In genomic region chr2:141711785-141712184, GRCm38 (mm10) we compare ENCODE assay signal across 23 mouse cellular contexts.
DNase-seq lines count a peak whose midpoint lies in the region; ATAC-seq lines count a peak whose summit lies in the region.
"Had no signal": no experiment of that assay in that cellular context is flagged by ENCODE, and none has a peak within 500 bp of the region (broad histone marks: within the 10 kb centered on the region; RNA-seq: fewer than 3 reads in every experiment).

No protein-coding gene starts in this region.

- ATAC-seq in embryonic facial prominence, embryonic 14.5 days (ENCODE audit: low read depth), result peak; percentile 58; the same call in 1 of the 2 replicates
- no peak for ATAC-seq in forebrain, embryonic 15.5 days (replicated peaks)
- no peak; the same call in 1 of the 2 replicates for ATAC-seq in neural tube, embryonic 15.5 days (ENCODE audit: low FRiP score)
- ATAC-seq: activated CD4-positive, CD25-positive, alpha-beta regulatory T cell, adult 4 months; hindbrain, postnatal 0 days; Patski had no signal

- H3K4me1 ChIP-seq in embryonic facial prominence, embryonic 14.5 days (ENCODE audit: control insufficient read depth, insufficient read depth, low read length), result no peaks in the 10 kb centered on the region
- H3K4me1 ChIP-seq in embryonic facial prominence, embryonic 10.5 days, result no peaks in the 10 kb centered on the region
- peaks cover 8% of the 10 kb centered on the region; the same call in 1 of the 2 replicates for H3K4me1 ChIP-seq in forebrain, embryonic 15.5 days
- no peaks in the 10 kb centered on the region for H3K4me1 ChIP-seq in neural tube, embryonic 15.5 days
- H3K4me1 ChIP-seq: embryonic facial prominence, embryonic 15.5 days; heart, embryonic 15.5 days had no signal

- no peak overlapping the region for H3K9ac ChIP-seq in embryonic facial prominence, embryonic 14.5 days (ENCODE audit: low read depth, low read length)
- no peak overlapping the region for H3K9ac ChIP-seq in forebrain, embryonic 15.5 days (replicated peaks)
- no peak overlapping the region for H3K9ac ChIP-seq in neural tube, embryonic 15.5 days (replicated peaks)
- H3K9ac ChIP-seq: embryonic facial prominence, embryonic 15.5 days; heart, embryonic 15.5 days; hindbrain, embryonic 13.5 days had no signal

- no peak overlapping the region for H3K4me2 ChIP-seq in embryonic facial prominence, embryonic 14.5 days (ENCODE audit: low read depth, low read length)
- no peak overlapping the region for H3K4me2 ChIP-seq in forebrain, embryonic 15.5 days (replicated peaks)
- H3K4me2 ChIP-seq in neural tube, embryonic 15.5 days, result no peak overlapping the region
- H3K4me2 ChIP-seq: embryonic facial prominence, embryonic 15.5 days; heart, embryonic 11.5 days; heart, embryonic 15.5 days; hindbrain, embryonic 13.5 days had no signal

- WGBS in embryonic facial prominence, embryonic 14.5 days, result 85% methylated on average over 2 of the region's 2 CpGs
- 84% methylated on average over 2 of the region's 2 CpGs for WGBS in embryonic facial prominence, embryonic 10.5 days
- WGBS in forebrain, embryonic 15.5 days, result 18% methylated on average over 2 of the region's 2 CpGs
- WGBS in neural tube, embryonic 15.5 days, result 30% methylated on average over 2 of the region's 2 CpGs

- no peaks in the 10 kb centered on the region for H3K9me3 ChIP-seq in embryonic facial prominence, embryonic 14.5 days (ENCODE audit: control insufficient read depth, low read length)
- H3K9me3 ChIP-seq in embryonic facial prominence, embryonic 10.5 days, result no peaks in the 10 kb centered on the region
- H3K9me3 ChIP-seq in forebrain, embryonic 15.5 days, result no peaks in the 10 kb centered on the region
- no peaks in the 10 kb centered on the region for H3K9me3 ChIP-seq in neural tube, embryonic 15.5 days (replicated peaks)
- H3K9me3 ChIP-seq: embryonic facial prominence, embryonic 15.5 days; heart, embryonic 15.5 days; hindbrain, embryonic 13.5 days had no signal

- no peak overlapping the region for H3K4me3 ChIP-seq in embryonic facial prominence, embryonic 14.5 days (ENCODE audit: low read depth, low read length)
- no peak overlapping the region for H3K4me3 ChIP-seq in embryonic facial prominence, embryonic 10.5 days
- H3K4me3 ChIP-seq in forebrain, embryonic 15.5 days, result no peak overlapping the region
- no peak overlapping the region for H3K4me3 ChIP-seq in neural tube, embryonic 15.5 days (replicated peaks)
- H3K4me3 ChIP-seq: embryonic facial prominence, embryonic 15.5 days; erythroblast, embryonic 14.5 days; heart, embryonic 15.5 days; hindbrain, embryonic 13.5 days had no signal

- intact Hi-C loops in gastrocnemius, postnatal 14 days (cut with DNase I; ENCODE audit: low total_unique reads), result no loop called here

- DNase-seq in embryonic facial prominence, embryonic 14.5 days (ENCODE audit: low spot score), result no peak
- no peak for DNase-seq in embryonic facial prominence, embryonic 10.5 days (ENCODE audit: low spot score)
- DNase-seq in Muller cell, postnatal 12 days (ENCODE audit: inconsistent ontology term), result peak; percentile 52
- no peak for DNase-seq in spleen, postnatal 14 days (ENCODE audit: low spot score in 2 of 2)
- DNase-seq in gastrocnemius, postnatal 14 days, result no peak
- DNase-seq: adrenal gland, adult 2 months; adrenal gland, postnatal 25 days; cerebellum, adult 18-20 months; cerebellum, adult 9-11 months; cerebellum, postnatal 36 days; heart, adult 18-20 months; heart, postnatal 14 days; kidney, adult 11 months had no signal

- H3K27ac ChIP-seq in embryonic facial prominence, embryonic 14.5 days (replicated peaks; ENCODE audit: low read depth, low read length), result no peak overlapping the region
- no peak overlapping the region for H3K27ac ChIP-seq in embryonic facial prominence, embryonic 10.5 days (replicated peaks)
- H3K27ac ChIP-seq in forebrain, embryonic 15.5 days (replicated peaks), result peak overlapping the region; percentile 50; the same call in 1 of the 2 replicates
- H3K27ac ChIP-seq in neural tube, embryonic 15.5 days (replicated peaks), result 0 out of 2 replicates have a peak overlapping the region, but pooled peaks have one; percentile 6
- H3K27ac ChIP-seq: embryonic facial prominence, embryonic 15.5 days; heart, embryonic 15.5 days; hindbrain, embryonic 13.5 days; hindbrain, postnatal 0 days had no signal

- no peaks in the 10 kb centered on the region for H3K36me3 ChIP-seq in embryonic facial prominence, embryonic 14.5 days (ENCODE audit: control insufficient read depth, insufficient read depth, low read length)
- no peaks in the 10 kb centered on the region for H3K36me3 ChIP-seq in embryonic facial prominence, embryonic 10.5 days (replicated peaks)
- H3K36me3 ChIP-seq in forebrain, embryonic 15.5 days, result no peaks in the 10 kb centered on the region
- H3K36me3 ChIP-seq in neural tube, embryonic 15.5 days, result no peaks in the 10 kb centered on the region
- H3K36me3 ChIP-seq: embryonic facial prominence, embryonic 15.5 days; heart, embryonic 15.5 days; hindbrain, embryonic 13.5 days had no signal

- H3K27me3 ChIP-seq in embryonic facial prominence, embryonic 14.5 days (replicated peaks; ENCODE audit: control insufficient read depth, insufficient read depth, low read length), result no peaks in the 10 kb centered on the region
- no peaks in the 10 kb centered on the region for H3K27me3 ChIP-seq in embryonic facial prominence, embryonic 10.5 days (replicated peaks; ENCODE audit: low read depth, poor library complexity, severe bottlenecking)
- H3K27me3 ChIP-seq in forebrain, embryonic 15.5 days, result no peaks in the 10 kb centered on the region
- no peaks in the 10 kb centered on the region for H3K27me3 ChIP-seq in neural tube, embryonic 15.5 days (replicated peaks)
- H3K27me3 ChIP-seq: embryonic facial prominence, embryonic 15.5 days; heart, embryonic 15.5 days; hindbrain, embryonic 13.5 days; Patski had no signal

Comparison
In these comparisons a context has a peak if more than half of its experiments do, and no peak if none do; other contexts are left out.
1. H3K27ac ChIP-seq: peak in forebrain, embryonic 15.5 days (single experiment) and neural tube, embryonic 15.5 days (single experiment); none in embryonic facial prominence, embryonic 14.5 days (single experiment) and embryonic facial prominence, embryonic 10.5 days (single experiment).